Mouse (Mus musculus) spleen, adult 2 months (tissue): ENCODE measurements around the gene Ssh2. TPM values are rescaled to one million over a fixed set of nuclear protein-coding genes. Genes with fewer than 3 reads are reported as not detected.

Experiments used
- DNase-seq, 2 experiments: peaks; one replicate each; pipeline versions ENCODE4 v3.0.0 to v3.0.0-alpha.2; 2012 to 2021; ENCODE audit warnings: low spot score in 2 of 2, low read depth in 1 of 2
- H3K27ac ChIP-seq: fragments of 200-500 bp; 2 replicates; pipeline ENCODE4 v1.5.1; 2012; ENCODE audit warnings: low read length, inconsistent platforms; ENCODE audit not compliant: insufficient read depth
- H3K27me3 ChIP-seq: fragments of 200-500 bp; 2 replicates; pipeline ENCODE4 v1.6.1; 2012; ENCODE audit warnings: mild to moderate bottlenecking, moderate library complexity, low read length, inconsistent platforms; ENCODE audit not compliant: control insufficient read depth, insufficient read depth
- H3K36me3 ChIP-seq: fragments of 200-500 bp; 2 replicates; pipeline ENCODE4 v1.6.1; 2012; ENCODE audit warnings: mild to moderate bottlenecking, low read length, inconsistent platforms; ENCODE audit not compliant: control insufficient read depth, insufficient read depth
- H3K4me1 ChIP-seq: fragments of 200-500 bp; 2 replicates; pipeline ENCODE4 v1.6.1; 2011; ENCODE audit warnings: inconsistent platforms; ENCODE audit not compliant: control insufficient read depth, insufficient read depth, insufficient read length
- H3K4me3 ChIP-seq: fragments of 200-500 bp; 2 replicates; pipeline ENCODE4 v1.5.1; 2011; ENCODE audit warnings: mild to moderate bottlenecking, inconsistent platforms; ENCODE audit not compliant: insufficient read depth, insufficient read length; ENCODE audit errors: extremely low read depth
- CTCF ChIP-seq: fragments of 200-500 bp; IDR thresholded peaks from 2 replicates; pipeline ENCODE4 v1.5.1; 2011; ENCODE audit warnings: mild to moderate bottlenecking, inconsistent platforms; ENCODE audit not compliant: insufficient read depth, insufficient read length, insufficient replicate concordance; ENCODE audit errors: extremely low read depth
- POLR2A ChIP-seq: fragments of 200-500 bp; IDR thresholded peaks from 2 replicates; pipeline ENCODE4 v1.6.1; 2011; ENCODE audit warnings: low read depth, low read length, inconsistent platforms
- WGBS: fragments of 180-500 bp; shearing (Covaris S2); methylation state at CpG from one replicate; pipeline ENCODE4 v1.1.7; 2018; 5-methylcytosine and 5-hydroxymethylcytosine counted together
- polyA plus RNA-seq: library from polyadenylated mRNA; depleted of rRNA; stranded (reverse); fragments of >200 nt; gene quantifications from 2 replicates; pipeline ENCODE4 v1.2.3, GENCODE M21; 2012

The Ssh2 gene
- polyA plus RNA-seq, 1 experiment = 21.2 TPM

- DNase-seq = no peak
- Histone ChIP-seq H3K36me3 (no peaks in the 10 kb centered on the region), H3K27me3 (no peaks in the 10 kb centered on the region), H3K4me1 (no peaks in the 10 kb centered on the region), H3K27ac (no peak overlapping the region), H3K4me3 (no peak overlapping the region)
- 84% methylated on average over 2 of the region's 2 CpGs for WGBS
- TF ChIP-seq CTCF = no peak
- TF ChIP-seq POLR2A = no peak
Observed at GRCm38 (mm10) chr11:77182616-77183015, 33.5 kb upstream of the Ssh2 start.

GRCm38 (mm10) chr11:77184926-77185325 is 31.2 kb upstream of the Ssh2 start:
- 18% methylated on average over 2 of the region's 2 CpGs for WGBS
- no peak overlapping the region for H3K4me3 ChIP-seq
- no peak for TF ChIP-seq CTCF
- TF ChIP-seq POLR2A = no peak
- no peaks in the 10 kb centered on the region for H3K27me3 ChIP-seq
- DNase-seq = no peak
- H3K36me3 ChIP-seq = no peaks in the 10 kb centered on the region
- no peaks in the 10 kb centered on the region for H3K4me1 ChIP-seq
- H3K27ac ChIP-seq = no peak overlapping the region

GRCm38 (mm10) chr11:77188868-77189267 is 27.2 kb upstream of the Ssh2 start, which contains the start of gene Efcab5:
Efcab5 (minus strand) TSS chr11:77188968.
- no peak for TF ChIP-seq POLR2A
- no peak for TF ChIP-seq CTCF
- Histone ChIP-seq H3K4me3 (no peak within 1 kb of the TSS), H3K27ac (no peak within 1 kb of the TSS), H3K27me3 (no peaks in the 10 kb centered on the region), H3K4me1 (peaks cover 3% of the 10 kb centered on the region; the same call in 1 of the 2 replicates), H3K36me3 (no peaks in the 10 kb centered on the region)
- WGBS = 89% methylated on average over 6 of the region's 6 CpGs
- no peak for DNase-seq

GRCm38 (mm10) chr11:77193410-77193809 is 22.7 kb upstream of the Ssh2 start:
- Histone ChIP-seq H3K36me3 (no peaks in the 10 kb centered on the region), H3K4me1 (peaks cover 7% of the 10 kb centered on the region; the same call in 1 of the 2 replicates), H3K27ac (no peak overlapping the region), H3K27me3 (no peaks in the 10 kb centered on the region), H3K4me3 (no peak overlapping the region)
- DNase-seq = no peak
- no peak for TF ChIP-seq CTCF
- TF ChIP-seq POLR2A = no peak
- 67% methylated on average over 5 of the region's 5 CpGs for WGBS

GRCm38 (mm10) chr11:77193941-77194553 is 22.0 kb upstream of the Ssh2 start:
- Histone ChIP-seq H3K4me3 (no peak overlapping the region), H3K27me3 (no peaks in the 10 kb centered on the region), H3K27ac (no peak overlapping the region), H3K36me3 (no peaks in the 10 kb centered on the region), H3K4me1 (peaks cover 7% of the 10 kb centered on the region; the same call in 1 of the 2 replicates)
- WGBS = 88% methylated on average over 6 of the region's 6 CpGs
- TF ChIP-seq CTCF (no peak), POLR2A (no peak)
- no peak for DNase-seq

- no peaks in the 10 kb centered on the region for H3K27me3 ChIP-seq
- peaks cover 7% of the 10 kb centered on the region; the same call in 1 of the 2 replicates for H3K4me1 ChIP-seq
- 87% methylated on average over 1 of the region's 1 CpGs for WGBS
- no peaks in the 10 kb centered on the region for H3K36me3 ChIP-seq
- no peak overlapping the region for H3K27ac ChIP-seq
- TF ChIP-seq CTCF (no peak), POLR2A (no peak)
- DNase-seq = no peak
- no peak overlapping the region for H3K4me3 ChIP-seq
Observed at GRCm38 (mm10) chr11:77194762-77195161, 21.3 kb upstream of the Ssh2 start.
